Mouse (Mus musculus): ENCODE measurements at regions not wholly inside any gene's neighbourhood (a gene's known extent, or its start where the extent isn't known, plus 50 kb on each side); places are given as distances from the start of the nearest gene placed in this dataset.

DNA sequence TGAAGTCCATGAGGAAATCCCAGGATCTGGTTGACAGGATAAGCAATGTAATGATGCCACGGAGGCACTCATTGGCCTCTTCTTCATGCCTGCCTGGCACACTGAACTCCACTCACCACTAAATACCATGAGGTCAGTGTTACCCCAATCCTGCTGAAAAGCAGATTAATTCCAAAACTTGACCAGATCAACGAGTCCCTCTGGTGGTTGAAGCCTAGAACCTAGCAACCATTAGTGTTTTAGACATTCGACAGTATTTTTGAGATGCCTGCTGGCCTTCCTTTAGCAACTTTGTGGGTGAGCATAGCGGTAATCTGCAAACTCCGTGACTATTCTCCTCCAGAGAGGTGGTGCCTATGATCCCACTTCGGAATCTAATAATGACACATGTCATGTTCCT lies 92.3 kb upstream of the Prok2 start:
- no peak for DNase-seq (ENCODE audit: low spot score in 2 of 2)
- intact Hi-C loops (cut with DNase I) = no loop called here

DNA sequence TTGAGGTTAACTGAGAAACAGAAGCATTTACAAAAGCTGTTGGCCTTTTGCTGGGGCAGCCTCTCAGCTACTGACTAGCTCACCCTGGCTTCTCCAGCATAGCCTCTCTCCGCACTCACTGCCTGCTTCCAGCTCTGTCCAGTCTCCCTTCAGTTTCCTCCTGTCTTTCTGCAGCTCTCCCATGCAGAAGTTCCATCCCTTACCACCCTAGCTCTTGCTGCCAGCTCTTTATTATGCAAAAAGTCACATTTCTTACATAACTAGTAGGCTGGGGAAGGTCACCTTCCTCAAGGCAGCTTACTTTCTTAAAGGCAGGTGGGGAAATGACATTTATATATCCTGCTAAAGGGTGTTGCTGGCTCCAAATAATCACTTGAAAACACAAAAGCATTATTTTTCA lies 91.1 kb upstream of the Prok2 start:
- DNase-seq (ENCODE audit: low spot score in 2 of 2) = no peak
- intact Hi-C loops (cut with DNase I) = no loop called here

DNA sequence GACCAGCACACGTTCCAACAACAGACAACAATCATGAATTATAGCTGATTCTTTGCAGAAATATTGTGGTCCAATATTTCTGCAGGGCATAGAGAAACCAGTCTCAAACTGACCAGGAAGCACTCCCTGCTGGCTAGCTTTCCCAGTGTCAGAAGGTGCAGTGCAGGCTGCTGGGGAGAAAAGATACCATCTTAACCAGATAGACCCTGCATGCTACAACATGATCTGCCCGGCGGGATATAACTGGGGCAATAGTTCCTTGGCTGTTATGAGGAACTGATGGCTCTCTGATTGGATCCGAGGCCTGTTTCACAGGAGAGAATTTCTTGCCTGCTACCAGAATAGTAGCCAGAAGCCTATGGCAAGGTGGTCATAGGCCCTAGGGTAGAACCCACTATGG lies 86.9 kb upstream of the Prok2 start:
- no peak for DNase-seq (ENCODE audit: low spot score in 2 of 2)
- intact Hi-C loops (cut with DNase I) = no loop called here

DNA sequence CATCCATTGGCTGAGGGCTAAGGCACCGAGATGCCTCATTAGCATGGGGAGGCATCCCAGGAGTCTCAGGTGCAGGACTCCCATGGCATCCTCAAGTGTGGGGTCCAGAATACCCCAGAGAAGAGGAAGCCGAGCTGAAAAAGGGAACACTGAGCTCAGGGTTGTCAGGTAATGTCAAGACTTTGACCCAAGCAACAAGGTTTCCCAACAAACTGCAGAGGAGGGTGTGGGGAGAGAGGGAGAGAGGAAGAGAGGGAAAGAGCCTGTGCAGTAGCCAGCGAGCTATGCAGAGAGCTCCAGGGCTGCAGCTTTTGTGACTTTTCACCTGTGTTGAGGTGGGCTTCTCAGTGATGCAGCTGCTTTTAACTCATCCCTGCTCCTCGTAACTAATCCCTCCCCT lies 85.7 kb upstream of the Prok2 start:
- intact Hi-C loops (cut with DNase I) = no loop called here
- DNase-seq (ENCODE audit: low spot score in 2 of 2) = no peak

DNA sequence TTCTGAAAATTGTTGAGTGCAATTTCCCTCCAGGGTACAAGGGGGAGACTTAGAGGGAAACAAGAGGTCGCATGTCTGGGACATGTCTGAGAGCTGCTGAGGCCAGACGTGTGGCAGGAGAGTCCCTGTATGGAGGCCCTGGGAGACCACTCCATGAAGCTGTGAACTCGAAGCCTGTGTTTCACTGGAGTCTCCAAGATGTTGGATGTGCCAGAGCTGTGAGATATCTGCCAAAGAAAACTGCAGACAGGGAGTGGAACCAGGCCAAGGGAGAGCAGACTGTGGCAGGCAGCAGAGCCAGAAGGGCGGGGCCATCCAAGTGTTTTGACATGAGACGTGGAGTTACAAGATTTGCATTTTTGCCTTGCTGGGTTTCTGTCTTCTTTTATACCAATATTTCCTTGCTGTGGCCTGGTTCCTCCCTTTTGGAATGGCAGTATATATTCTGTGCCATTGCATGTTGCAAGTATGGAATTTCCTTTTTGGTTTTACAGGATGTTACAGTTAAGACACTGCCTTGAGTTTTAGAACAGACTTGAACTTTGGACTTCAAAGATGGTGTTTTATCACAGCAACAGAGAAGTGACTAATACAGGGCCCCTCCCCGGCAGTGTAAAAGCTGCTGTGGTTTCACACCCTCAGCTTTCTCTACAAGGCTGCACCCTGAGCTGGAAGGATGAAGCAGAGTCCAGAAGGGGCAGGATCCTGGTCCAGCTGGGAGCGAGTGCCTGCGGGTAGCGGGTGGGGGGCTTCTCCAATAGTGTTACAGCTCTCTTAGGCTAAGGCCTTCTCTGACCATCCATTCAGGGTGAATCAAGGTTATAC lies 85.0 kb upstream of the Prok2 start:
- peak; percentile 58 to 67 for DNase-seq (ENCODE audit: low spot score in 2 of 2)

DNA sequence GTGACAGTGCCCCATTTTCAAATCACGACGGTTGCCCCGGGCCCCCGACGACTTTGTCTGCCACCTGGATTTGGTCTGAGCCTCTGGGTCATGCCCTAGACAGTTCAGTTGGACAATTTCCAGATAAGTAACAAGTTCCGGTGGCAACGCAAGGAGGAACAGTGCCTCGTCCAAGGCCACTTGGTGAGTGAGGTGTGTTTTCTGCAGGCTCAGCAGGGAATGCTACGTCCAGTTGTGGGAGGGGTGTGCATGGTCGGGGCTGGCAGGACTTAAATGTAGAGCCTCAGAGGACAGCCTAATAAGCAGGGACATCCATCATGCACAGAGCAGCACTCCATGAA lies 78.7 kb upstream of the Prok2 start:
- no peak for DNase-seq (ENCODE audit: low spot score in 2 of 2)
- intact Hi-C loops (cut with DNase I) = loop anchor here (5.0 to 10.0 kb wide), 3 partner anchors 97 to 842 kb away; partner anchors contain the start of gene Rybp

More for the DNA sequence above, 85.0 kb upstream of the Prok2 start:
- intact Hi-C loops (cut with DNase I) = no loop called here

DNA sequence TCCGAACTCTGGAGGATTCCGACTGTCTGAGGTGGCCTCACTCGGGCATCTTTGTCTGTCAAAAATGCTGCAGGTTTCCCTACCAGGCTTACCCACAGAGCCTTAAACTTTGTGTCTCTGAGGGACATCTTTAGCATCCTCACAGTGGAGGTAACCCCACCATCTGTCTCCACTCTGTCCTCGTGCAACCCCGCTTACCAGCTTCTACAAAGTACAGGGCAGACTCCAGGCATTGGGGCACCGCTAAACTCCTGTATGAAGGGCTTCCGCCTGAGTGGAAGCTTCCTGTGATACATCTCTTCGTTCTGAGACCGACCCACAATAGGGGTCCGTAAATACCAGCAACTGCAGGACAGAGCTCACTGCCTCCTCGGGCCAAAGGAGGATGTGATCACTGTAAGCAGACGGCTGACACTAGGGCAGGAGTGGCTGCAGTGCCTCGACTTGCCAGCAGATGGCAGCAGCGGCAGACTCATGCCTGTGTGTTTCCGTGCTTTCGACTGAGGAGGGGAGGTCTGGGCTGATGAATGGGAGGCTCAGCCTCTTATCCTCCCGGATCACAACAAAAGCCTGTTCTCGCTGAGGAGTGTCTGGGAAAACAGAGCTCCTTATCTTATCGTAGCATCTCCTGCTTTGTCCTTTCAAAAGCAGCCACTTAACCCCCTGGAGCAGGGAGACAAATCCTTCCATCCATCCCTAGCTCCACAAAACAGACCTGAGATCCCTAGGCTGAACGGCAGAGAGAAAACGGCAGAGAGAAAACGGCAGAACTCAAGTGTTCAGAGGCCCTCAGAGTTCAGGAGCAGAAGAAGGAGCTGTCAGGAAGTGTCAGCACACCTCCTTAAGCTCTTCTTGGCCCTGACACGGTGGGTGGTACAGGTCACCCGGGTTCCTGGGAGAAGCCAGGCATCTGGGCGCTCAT lies 78.1 kb upstream of the Prok2 start:
- intact Hi-C loops (cut with DNase I) = loop anchor here (5.0 to 10.0 kb wide), 3 partner anchors 98 to 843 kb away; partner anchors contain the start of gene Rybp
- DNase-seq (ENCODE audit: low spot score in 2 of 2) = peak; percentile 93 to 97

DNA sequence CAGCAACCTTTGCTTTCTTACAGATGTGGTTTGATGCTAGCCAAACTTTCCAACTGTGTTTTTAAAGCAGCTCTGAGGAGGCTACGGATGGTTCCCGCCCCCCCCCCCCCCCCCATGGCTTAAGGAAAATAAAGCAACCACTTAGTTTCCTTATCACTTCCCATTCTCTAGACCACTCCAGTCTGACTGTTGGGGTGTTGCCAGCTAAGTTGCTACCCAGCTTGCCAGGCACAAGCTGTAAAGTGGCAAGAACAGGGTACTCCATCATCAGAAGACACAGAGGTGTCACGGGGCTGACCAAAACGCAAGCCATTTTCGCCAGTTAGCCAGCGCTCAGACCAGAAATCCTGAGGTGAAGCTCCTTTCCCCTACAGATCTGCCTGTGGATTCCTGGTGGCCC lies 74.7 kb upstream of the Prok2 start:
- no peak for DNase-seq (ENCODE audit: low spot score in 2 of 2)
- intact Hi-C loops (cut with DNase I) = loop anchor here (5.0 to 10.0 kb wide), 3 partner anchors 101 to 846 kb away; partner anchors contain the start of gene Rybp

DNA sequence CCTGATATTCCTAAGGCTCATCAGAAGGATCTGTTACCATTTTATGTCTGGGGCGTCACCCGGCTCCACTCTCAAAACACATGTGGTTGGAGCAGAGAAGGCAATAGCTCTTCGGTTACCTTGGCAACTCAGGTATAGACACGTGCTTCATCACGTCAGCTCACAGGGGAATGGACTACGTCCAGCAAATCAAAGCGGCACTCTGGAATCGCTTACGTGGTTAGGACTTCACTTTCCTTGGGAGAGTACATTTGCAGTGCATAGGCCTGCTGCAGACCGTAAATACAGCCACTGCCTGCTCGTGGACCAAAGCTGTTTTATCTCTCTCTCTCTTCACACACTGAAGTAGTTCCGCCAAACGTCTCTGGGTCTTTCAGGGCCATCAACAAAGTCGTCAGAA lies 74.1 kb upstream of the Prok2 start:
- no peak for DNase-seq (ENCODE audit: low spot score in 2 of 2)
- intact Hi-C loops (cut with DNase I) = loop anchor here (5.0 to 10.0 kb wide), 3 partner anchors 102 to 847 kb away; partner anchors contain the start of gene Rybp

DNA sequence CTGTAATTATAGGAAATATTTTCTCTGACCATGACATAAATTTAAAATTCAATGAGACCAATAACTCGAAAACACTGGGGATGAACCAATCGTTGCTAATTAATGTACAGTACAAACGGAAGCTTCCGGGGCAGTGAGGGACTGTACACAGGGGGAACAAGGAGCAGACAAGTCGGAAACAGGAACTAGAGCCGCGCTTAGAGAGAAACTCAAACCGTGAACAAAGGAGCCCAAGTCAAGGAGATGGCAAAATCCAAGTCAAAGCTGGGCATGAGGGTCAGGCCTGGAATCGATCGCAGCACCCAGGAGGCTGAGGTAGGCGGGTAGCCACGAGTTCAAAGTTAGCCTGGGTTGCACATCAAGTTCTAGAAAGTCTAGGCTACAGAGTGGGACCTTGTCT lies 70.2 kb upstream of the Prok2 start:
- intact Hi-C loops (cut with DNase I) = no loop called here
- no peak for DNase-seq (ENCODE audit: low spot score in 2 of 2)

DNA sequence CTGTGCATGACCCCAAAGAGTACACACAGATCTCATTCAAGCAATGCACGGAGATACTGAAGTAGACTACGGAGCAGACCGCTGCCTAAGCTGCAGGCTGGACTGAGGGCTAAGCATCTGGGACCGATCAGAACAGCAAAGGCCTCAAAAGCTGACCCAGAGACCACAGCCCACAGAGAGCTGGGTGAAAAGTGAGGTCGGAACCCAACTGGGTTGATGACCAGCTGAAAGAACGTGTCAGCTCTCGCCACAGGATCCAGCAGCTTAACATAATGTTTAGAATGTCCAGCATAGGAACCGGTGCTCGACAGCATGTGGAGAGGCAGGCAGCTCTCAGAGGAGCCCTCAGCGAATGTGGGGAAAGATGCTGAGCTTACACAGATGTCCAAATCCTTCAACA lies 67.4 kb upstream of the Prok2 start:
- intact Hi-C loops (cut with DNase I) = no loop called here
- DNase-seq (ENCODE audit: low spot score in 2 of 2) = no peak

DNA sequence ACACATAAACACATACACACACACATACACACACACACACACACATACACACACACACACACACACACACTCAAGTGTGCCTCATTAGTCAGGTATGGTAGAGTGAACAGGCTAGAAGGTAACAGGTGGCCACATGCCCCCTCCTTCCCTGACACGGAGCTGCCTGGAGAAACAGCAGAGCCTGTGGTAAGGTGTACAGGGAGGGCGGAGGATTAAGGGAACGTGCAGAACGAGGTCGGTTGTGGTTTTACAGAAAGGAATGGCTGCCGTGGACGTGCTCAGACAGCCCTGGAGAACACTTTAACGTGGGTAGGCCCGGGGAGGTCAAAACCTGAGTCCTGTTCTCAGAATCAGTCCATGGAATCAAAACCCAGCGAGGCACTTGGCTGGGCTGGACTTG lies 66.2 kb upstream of the Prok2 start:
- no peak for DNase-seq (ENCODE audit: low spot score in 2 of 2)
- intact Hi-C loops (cut with DNase I) = no loop called here

DNA sequence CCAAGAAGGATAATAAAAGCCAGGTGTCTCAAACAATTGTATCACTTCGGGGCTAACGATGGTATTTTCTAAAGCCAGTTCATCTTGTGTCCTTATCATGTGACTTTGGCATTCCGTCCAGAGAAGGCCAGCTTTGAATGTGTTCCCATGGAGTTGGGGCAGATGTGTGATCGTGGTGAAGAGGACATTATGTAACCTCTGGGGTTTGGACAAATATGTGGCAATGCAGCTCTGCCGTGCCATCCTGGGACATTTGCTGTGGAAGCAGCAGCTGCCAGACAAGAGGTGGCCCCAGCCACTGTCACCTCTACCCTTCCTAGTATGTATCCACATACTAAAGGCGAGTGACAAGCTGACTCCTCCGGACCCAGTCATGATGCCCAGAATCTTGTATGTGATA lies 60.8 kb upstream of the Prok2 start:
- no peak for DNase-seq (ENCODE audit: low spot score in 2 of 2)
- intact Hi-C loops (cut with DNase I) = loop anchor here (10.0 kb wide), 1 partner anchor 132 kb away; no protein-coding TSS in a partner anchor

DNA sequence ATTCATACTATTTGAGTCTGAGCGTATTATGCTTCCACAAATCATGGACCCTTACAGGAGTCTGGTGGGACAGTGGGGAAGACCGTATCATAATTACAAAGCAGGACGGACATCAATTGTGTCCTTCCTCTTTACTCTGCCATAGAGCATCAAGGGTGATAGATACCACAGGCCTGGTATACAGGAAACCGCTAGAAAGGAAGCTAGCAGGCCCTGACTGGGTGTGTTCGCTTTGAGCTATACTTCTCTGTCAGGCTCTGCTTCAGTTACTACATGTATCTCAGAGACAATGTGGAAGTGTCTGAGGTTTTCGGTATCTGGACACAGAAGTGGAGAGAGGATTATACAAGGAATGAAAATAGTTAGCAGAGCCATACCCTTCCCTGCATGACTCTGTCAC lies 59.0 kb upstream of the Prok2 start:
- DNase-seq (ENCODE audit: low spot score in 2 of 2) = no peak
- intact Hi-C loops (cut with DNase I) = loop anchor here (10.0 kb wide), 1 partner anchor 130 kb away; no protein-coding TSS in a partner anchor

DNA sequence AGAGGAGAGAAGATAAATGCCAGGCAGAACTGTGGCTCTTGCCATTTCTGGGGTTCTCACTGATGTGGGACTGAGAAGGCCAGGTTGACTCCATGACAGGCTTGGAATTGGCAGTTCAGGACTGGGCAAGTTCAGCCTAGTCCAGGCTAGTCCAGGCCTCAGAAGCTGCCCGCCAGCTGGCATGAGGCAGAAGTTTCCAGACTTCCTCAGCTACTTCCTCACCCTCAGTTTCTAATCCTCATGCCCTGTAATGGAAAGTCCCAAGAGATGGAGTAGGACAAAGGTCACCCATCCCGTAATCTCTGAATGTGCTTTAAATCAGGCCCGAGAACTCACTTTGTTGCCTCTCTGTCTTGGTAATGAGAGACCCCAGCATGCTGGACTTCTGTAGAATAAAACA lies 58.6 kb upstream of the Prok2 start:
- intact Hi-C loops (cut with DNase I) = loop anchor here (10.0 kb wide), 1 partner anchor 130 kb away; no protein-coding TSS in a partner anchor
- no peak for DNase-seq (ENCODE audit: low spot score in 2 of 2)

DNA sequence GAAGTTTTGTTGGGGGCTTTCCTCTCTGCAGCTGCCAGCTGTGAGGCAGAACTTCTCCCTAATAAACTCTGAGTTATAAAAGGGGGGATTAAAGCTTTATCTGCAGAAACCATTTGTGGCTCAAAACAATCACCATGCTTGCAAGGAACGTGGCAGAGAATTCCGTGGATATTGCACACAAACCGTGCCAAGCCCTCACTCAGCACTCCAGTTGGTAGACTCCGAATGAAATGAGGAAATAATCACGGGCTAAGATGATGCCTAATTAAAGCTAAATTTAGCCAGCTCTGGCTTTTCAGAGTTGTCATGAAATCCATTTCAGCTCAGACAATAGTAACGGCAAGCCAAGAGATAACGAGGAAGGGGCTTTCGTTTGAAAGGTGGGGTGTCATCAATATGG lies 58.1 kb upstream of the Prok2 start:
- intact Hi-C loops (cut with DNase I) = loop anchor here (10.0 kb wide), 1 partner anchor 129 kb away; no protein-coding TSS in a partner anchor
- peak in 1 of 2 experiments; percentile 11 for DNase-seq (ENCODE audit: low spot score in 2 of 2)

DNA sequence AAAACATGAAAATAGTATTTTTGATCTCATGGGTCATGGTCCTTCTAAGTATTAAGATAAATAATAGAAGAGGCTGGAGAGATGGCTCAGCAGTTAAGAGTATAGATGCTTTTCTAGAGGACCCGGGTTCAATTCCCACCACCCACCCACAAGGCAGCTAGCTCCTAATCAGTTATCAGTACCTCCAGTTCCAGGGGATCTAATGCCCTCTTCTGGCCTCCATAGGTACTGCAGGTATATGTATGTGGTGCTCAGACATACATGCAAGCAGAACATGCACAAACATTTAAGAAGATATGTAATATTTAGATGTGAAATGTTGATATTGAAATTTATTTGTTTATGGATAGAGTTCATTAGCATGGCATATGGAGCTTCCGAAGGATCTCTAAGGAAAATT lies 56.8 kb upstream of the Prok2 start:
- peak in 1 of 2 experiments; percentile 23 for DNase-seq (ENCODE audit: low spot score in 2 of 2)
- intact Hi-C loops (cut with DNase I) = loop anchor here (10.0 kb wide), 1 partner anchor 128 kb away; no protein-coding TSS in a partner anchor
